Mouse (Mus musculus) ES-Bruce4 (cell line): Measurements from ENCODE around the gene Pus7l. TPM values are rescaled to one million over a fixed set of nuclear protein-coding genes. Genes with fewer than 3 reads are reported as not detected.
"Not testable (repeated sequence)": the region's sequence is repeated elsewhere in the genome, so short reads cannot be mapped to it uniquely, and the experiment has no call there.

Experiments
- H3K27ac ChIP-seq: 2 replicates; pipeline ENCODE4 v1.5.1; 2012; ENCODE audit warnings: low read length, inconsistent platforms; ENCODE audit not compliant: insufficient read depth
- H3K27me3 ChIP-seq: 2 replicates; pipeline ENCODE4 v1.6.1; 2012; ENCODE audit warnings: mild to moderate bottlenecking, low read length, inconsistent platforms; ENCODE audit not compliant: control insufficient read depth, poor library complexity, insufficient read depth, severe bottlenecking
- H3K36me3 ChIP-seq: 2 replicates; pipeline ENCODE4 v1.6.1; 2012; ENCODE audit warnings: inconsistent platforms, mild to moderate bottlenecking, low read length, moderate library complexity; ENCODE audit not compliant: control insufficient read depth, poor library complexity, insufficient read depth, severe bottlenecking
- H3K4me1 ChIP-seq: one replicate; pipeline ENCODE4 v1.8.1; 2011; ENCODE audit warnings: low read length; ENCODE audit not compliant: control insufficient read depth, insufficient read depth
- H3K4me3 ChIP-seq: 2 replicates; pipeline ENCODE4 v1.5.1; 2011; ENCODE audit warnings: low read depth, mild to moderate bottlenecking, low read length
- H3K9ac ChIP-seq: 2 replicates; pipeline ENCODE4 v1.6.1; 2012; ENCODE audit warnings: low read depth, mild to moderate bottlenecking, inconsistent platforms; ENCODE audit not compliant: poor library complexity, severe bottlenecking
- H3K9me3 ChIP-seq: replicated peaks from 2 replicates; pipeline ENCODE4 v1.6.1; 2012; ENCODE audit warnings: mild to moderate bottlenecking, low read length, inconsistent platforms; ENCODE audit not compliant: control insufficient read depth, poor library complexity, insufficient read depth, severe bottlenecking
- CTCF ChIP-seq: IDR thresholded peaks from one replicate; pipeline ENCODE4 v1.8.1; 2011; ENCODE audit warnings: low read depth, low read length
- EP300 ChIP-seq: IDR thresholded peaks from 2 replicates; pipeline ENCODE4 v1.6.1; 2011; ENCODE audit warnings: low read depth, low read length; ENCODE audit not compliant: insufficient read depth
- POLR2A ChIP-seq: IDR thresholded peaks from one replicate; pipeline ENCODE4 v1.8.1; 2011; ENCODE audit warnings: low read length; ENCODE audit not compliant: insufficient read depth
- polyA plus RNA-seq: library from polyadenylated mRNA; stranded (reverse); fragments of >200 nt; gene quantifications from 2 replicates; pipeline ENCODE4 v1.2.4, GENCODE M21; 2011; ENCODE audit warnings: low read depth; ENCODE audit not compliant: missing spikeins, insufficient read depth, insufficient read length

Gene Pus7l
- polyA plus RNA-seq, 1 experiment, result 7.3 TPM

DNA sequence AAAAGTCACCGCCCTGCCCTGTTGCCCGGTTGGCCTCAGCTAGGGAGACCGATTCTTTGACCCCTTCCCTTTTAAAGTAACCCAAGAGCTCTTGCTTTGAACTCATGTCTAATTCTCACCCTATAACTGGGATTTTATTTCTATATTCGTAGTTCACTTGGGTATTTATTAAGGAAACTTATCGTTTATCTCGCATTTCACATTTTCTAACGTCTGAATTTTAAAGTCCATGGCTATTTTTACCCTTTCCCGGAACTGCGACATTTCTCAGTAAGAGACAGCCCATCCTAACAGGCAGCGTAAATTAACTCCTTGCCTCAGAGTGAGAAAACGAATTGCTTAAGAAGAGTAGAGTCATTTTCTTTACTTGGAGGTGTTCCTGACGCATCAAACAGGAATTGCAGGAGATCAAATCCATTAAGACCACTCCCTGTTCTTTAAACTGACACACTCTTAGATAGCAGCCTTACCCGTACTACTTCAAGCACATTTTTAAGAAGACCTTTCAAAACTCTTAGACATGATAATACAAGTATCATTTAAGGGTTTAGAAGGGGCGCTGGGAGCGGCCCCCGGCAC, 25.3 kb downstream of the Pus7l start:
- Histone ChIP-seq H3K27ac (no peak overlapping the region), H3K4me3 (no peak overlapping the region), H3K4me1 (no peaks in the 10 kb centered on the region), H3K9ac (no peak overlapping the region), H3K27me3 (no peaks in the 10 kb centered on the region), H3K36me3 (no peaks in the 10 kb centered on the region), H3K9me3 (no peaks in the 10 kb centered on the region)
- TF ChIP-seq EP300 (no peak), POLR2A (no peak), CTCF (no peak)

DNA sequence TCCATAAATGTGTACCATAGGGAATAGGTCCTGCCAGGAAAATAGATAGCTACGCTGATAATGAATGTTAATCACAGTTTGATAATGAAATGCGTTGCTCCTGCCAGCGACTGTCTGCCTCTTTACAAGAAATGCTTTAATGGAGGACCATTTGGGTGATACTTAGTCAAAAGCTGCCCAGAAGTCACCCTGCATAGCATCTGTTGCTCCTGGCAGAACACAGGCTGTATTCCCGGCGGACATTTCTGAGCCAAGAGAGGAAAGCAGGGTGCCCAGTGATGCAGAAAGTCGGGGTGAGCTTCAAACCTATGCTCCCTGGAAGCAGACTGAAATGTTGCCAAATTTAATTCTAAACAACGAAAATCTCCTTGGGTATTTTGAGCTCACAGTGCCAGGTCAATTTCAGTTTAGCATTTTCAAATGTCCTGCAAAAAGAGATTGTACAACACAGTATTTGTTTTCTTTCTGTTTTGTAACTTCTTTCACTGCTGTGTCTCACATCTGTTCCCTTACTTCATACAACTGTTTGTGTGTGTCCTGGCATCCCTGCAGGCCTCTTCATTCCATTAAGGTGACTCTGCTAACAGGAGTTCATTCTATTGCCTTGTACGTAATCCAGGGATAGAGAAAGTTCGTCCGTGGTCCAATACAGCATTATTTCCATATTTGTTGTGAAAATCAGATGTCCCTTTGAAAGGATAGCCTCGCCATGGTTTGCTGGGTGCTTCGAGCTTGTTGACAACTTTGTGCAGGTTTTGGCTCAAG, 39.7 kb downstream of the Pus7l start:
- Histone ChIP-seq H3K4me1 (no peaks in the 10 kb centered on the region), H3K9ac (no peak overlapping the region), H3K27ac (no peak overlapping the region), H3K4me3 (no peak overlapping the region), H3K27me3 (no peaks in the 10 kb centered on the region), H3K36me3 (no peaks in the 10 kb centered on the region), H3K9me3 (no peaks in the 10 kb centered on the region)
- no peak for TF ChIP-seq CTCF
- no peak for TF ChIP-seq POLR2A
- no peak for TF ChIP-seq EP300

DNA sequence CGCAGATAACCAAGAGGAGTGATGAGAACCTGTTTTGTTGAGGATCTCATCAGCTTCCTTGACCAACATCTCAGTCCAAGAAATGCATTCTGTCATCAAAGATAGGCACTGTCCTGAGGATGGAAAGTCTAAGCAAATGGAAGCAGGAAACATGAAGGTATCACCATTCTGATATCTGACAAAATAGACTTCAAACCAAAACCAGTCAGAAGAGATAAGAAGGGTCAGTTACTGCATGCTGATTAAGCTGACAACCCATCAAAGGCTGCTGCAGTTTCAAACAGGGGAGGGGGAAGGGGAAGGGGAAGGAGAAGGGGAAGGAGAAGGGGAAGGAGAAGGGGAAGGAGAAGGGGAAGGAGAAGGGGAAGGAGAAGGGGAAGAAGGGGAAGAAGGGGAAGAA, 44.1 kb downstream of the Pus7l start:
- H3K27ac ChIP-seq, result no peak overlapping the region
- no peaks in the 10 kb centered on the region; the same call in 1 of the 2 replicates for H3K27me3 ChIP-seq
- H3K36me3 ChIP-seq, result no peaks in the 10 kb centered on the region
- H3K9me3 ChIP-seq, result no peaks in the 10 kb centered on the region
- no peak overlapping the region for H3K9ac ChIP-seq
- no peak for TF ChIP-seq CTCF
- TF ChIP-seq POLR2A, result no peak
- no peak for TF ChIP-seq EP300
- no peak overlapping the region for H3K4me3 ChIP-seq
- H3K4me1 ChIP-seq, result no peaks in the 10 kb centered on the region

DNA sequence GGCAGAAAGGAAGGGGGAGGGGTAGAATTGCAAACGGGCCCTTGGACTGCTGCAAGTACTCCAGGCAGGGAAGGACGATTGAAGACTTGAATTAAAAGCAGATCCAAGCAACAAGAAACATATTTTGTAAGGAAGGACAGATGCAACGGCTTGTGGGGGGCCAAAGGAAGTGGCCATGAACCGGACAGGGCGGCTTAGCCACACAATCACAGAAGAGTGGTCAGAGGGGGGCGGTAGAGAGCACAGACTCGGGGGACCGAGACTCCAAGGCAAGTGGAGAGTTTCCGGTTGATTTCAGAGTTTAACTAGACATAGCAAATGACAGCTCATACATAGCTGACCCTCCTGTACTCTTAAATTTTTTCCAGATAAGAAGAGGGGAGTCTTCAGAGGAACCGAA, 47.4 kb downstream of the Pus7l start:
- no peaks in the 10 kb centered on the region for H3K9me3 ChIP-seq
- H3K27me3 ChIP-seq, result no peaks in the 10 kb centered on the region; the same call in 1 of the 2 replicates
- no peaks in the 10 kb centered on the region for H3K4me1 ChIP-seq
- no peak overlapping the region for H3K4me3 ChIP-seq
- peak; percentile 62 for TF ChIP-seq CTCF
- no peak for TF ChIP-seq EP300
- TF ChIP-seq POLR2A, result no peak
- H3K36me3 ChIP-seq, result no peaks in the 10 kb centered on the region
- H3K9ac ChIP-seq, result no peak overlapping the region
- no peak overlapping the region for H3K27ac ChIP-seq

DNA sequence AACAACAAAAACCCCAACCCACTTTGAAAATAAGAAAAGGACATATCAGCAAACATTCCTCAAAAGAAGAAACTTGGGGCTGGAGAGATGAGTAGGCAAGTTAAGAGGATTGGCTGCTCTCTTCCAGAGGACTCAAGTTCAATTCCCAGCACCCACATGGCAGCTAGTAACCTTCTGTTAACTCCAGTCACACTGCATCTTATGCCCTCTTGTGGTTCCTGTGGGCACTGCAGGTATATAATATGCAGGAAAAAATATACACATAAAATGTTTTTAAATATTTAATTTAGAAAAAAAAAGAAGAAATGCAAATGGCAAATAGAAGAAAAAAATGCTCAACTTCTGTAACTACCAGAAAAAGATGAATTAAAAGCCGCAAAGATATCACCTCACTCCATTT, 48.9 kb downstream of the Pus7l start:
- Histone ChIP-seq H3K27me3 (no peaks in the 10 kb centered on the region; the same call in 1 of the 2 replicates), H3K27ac (no peak overlapping the region), H3K4me1 (no peaks in the 10 kb centered on the region), H3K9ac (no peak overlapping the region), H3K9me3 (no peaks in the 10 kb centered on the region), H3K4me3 (no peak overlapping the region), H3K36me3 (no peaks in the 10 kb centered on the region)
- TF ChIP-seq POLR2A (no peak), EP300 (no peak), CTCF (no peak)

DNA sequence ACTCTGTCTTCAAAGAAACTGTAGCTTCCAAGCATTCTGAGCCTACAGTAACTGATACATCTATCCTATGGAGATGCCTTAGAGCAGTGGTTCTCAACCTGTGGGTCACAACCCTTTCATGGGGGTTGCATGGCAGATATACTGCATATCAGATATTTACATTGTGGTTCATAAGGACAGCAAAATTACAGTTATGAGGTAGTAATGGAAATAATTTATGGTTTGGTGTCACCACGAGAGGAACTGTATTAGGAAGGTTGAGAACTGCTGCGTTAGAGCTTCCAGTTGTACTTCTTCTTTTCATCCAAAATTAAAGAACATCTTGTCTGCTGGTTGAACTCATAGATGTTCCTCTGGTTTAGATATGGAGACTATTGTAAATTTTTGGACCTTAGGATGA, 53.9 kb downstream of the Pus7l start:
- Histone ChIP-seq H3K4me1 (no peaks in the 10 kb centered on the region), H3K27me3 (no peaks in the 10 kb centered on the region)

DNA sequence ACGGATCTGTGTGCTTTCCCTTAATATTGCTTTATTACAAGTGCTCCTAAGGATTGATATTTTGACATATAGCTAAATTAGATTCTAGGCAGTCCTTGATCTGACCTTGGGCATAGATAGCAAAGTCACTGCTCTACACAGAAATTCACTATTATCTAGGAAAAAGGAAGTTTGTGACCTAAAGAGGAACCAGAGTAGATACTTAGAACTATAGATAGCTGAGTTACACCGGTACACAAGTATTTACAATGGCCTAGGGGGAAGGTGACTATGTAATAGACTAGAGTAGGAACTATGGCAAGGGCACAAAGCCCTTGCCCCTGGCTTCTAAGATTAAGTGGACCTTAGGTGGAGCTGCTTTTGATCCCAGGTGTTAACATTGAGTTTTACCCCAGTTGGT, 55.3 kb downstream of the Pus7l start:
- H3K27ac ChIP-seq, H3K9ac ChIP-seq, H3K27me3 ChIP-seq, H3K36me3 ChIP-seq, H3K9me3 ChIP-seq, H3K4me1 ChIP-seq, H3K4me3 ChIP-seq: not testable (repeated sequence)

More for the DNA sequence above, 53.9 kb downstream of the Pus7l start:
- Histone ChIP-seq H3K9ac (no peak overlapping the region), H3K36me3 (no peaks in the 10 kb centered on the region), H3K4me3 (no peak overlapping the region), H3K9me3 (peaks cover 7% of the 10 kb centered on the region; the same call in 1 of the 2 replicates), H3K27ac (no peak overlapping the region)
- no peak for TF ChIP-seq POLR2A
- no peak for TF ChIP-seq EP300
- TF ChIP-seq CTCF, result no peak
